Mouse (Mus musculus) embryonic fibroblast, embryonic 13.5 days (primary cell): Measurements from ENCODE around the gene Abcd1.

Source experiments
- CTCF ChIP-seq: IDR thresholded peaks from 2 replicates; pipeline ENCODE4 v1.5.1; 2011; ENCODE audit warnings: mild to moderate bottlenecking, control low read depth, low read length, moderate library complexity, borderline replicate concordance; ENCODE audit not compliant: insufficient read depth
- POLR2A ChIP-seq: IDR thresholded peaks from 2 replicates; pipeline ENCODE4 v1.6.1; 2011; ENCODE audit warnings: low read depth, mild to moderate bottlenecking, control low read depth, low read length, moderate library complexity

GRCm38 (mm10) chrX:73718271-73718670 is 1.9 kb downstream of the Abcd1 start:
- 0 out of 2 replicates have a peak, but pooled peaks have one; percentile 12 for TF ChIP-seq POLR2A
- TF ChIP-seq CTCF, result no peak
